Mouse (Mus musculus) spleen, adult 18-20 months (tissue): ENCODE results near the gene Smim17.
"Not testable (repeated sequence)": the region's sequence is repeated elsewhere in the genome, so short reads cannot be mapped to it uniquely, and the experiment has no call there.

Experiments
- DNase-seq, 2 experiments: peaks; one replicate each; pipeline ENCODE4 v3.0.0; 2022; ENCODE audit warnings: mixed read lengths in 2 of 2

The Smim17 gene

DNA sequence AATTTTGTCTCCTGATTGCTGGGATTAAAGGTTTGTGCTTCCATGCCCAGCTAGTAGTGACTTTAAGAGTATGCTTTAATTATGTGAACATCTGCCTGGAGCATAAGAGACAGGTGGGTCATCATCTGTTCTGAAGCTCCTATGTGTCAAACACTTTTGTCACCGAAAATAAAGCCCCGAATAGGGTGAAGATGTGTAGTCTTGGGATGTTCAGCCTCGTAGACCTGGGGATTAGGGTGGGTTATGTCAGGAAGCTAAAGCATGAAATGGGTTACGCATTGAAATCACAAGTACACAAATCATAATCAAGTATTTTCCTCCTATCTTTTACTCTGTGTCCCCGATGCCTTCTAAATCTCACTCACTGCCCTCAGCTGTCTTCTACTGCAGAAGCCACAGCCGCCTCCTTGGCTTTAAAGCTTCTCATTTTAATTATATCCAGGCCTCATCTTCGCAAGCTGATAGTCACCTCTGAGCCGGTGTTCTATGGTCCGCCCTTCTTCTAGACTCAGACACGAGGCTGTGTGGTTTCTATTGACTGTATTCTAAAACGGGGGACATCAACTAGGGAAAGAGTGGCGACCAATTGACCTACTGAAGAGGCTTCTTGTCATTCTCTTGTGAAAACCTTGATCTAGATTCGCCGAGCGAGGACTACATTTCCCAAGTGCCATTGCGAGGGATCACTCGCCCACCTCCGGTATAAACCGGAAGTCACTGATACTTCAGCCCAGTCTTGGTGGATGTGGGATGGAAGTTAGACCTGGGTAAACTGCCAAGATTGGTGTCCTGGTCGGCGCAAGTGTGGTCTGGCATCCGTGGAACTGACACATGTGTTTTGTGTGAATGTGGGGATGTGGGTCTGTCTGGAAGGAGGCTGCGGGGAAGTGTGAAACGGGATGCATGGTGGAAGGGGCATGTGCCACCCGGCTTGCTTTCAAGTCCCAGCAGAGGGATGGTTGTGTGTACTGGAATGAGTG is at the start of gene Smim17:
TSS of gene Smim17 (plus strand) at position 720 of the 980 bp plus-strand sequence.
- DNase-seq, result peak; percentile 16 to 52

DNA sequence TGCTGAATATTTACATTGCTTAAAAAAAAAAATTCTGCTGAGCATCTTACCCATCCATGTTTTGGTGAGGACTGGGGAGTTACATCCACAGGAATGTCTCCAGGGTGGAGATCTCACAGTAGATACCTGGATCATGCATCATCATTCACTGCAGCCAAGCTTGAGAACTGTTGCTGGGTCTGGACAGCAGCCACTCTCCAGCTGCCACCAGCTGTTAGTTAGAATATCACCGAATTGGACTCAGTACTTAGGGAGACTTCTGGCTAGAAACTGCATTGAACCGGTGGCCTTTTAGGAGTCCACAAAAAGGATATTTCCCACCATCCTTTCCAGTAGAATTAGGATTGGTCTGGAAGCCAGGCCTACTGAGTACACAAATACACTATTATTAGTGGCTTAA is 40.4 kb upstream of the Smim17 start:
- no peak for DNase-seq

DNA sequence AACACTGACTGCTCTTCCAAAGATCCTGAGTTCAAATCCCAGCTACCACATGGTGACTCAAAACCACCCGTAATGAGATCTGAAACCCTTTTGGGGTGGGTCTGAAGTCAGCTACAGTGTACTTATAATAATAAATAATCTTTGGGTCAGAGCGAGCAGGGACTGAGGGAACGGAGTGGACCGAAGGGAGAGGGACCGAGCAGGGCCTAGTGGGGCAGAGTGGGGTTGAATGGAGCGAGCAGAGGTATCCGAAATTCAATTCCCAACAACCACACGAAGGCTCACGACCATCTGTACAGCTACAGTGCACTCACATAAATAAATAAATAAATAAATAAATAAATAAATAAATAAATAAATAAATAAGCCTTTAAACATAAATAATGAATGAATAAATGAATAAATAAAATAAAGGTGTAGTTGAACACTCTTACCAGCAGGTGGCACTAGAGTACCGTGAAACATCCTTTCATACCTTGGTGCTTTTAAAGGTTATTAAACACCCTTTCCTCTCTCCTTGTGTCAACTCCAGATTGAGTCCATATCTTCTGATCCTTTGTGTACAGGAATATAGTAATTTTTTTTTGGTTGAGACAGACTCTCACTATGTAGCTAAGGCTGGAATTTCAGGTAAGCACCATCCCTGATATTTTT is 39.5 kb upstream of the Smim17 start:
- DNase-seq, result peak in 1 of 2 experiments; percentile 10

GRCm38 (mm10) chr7:6360477-6361060 is 37.9 kb upstream of the Smim17 start:
- DNase-seq, result no peak

DNA sequence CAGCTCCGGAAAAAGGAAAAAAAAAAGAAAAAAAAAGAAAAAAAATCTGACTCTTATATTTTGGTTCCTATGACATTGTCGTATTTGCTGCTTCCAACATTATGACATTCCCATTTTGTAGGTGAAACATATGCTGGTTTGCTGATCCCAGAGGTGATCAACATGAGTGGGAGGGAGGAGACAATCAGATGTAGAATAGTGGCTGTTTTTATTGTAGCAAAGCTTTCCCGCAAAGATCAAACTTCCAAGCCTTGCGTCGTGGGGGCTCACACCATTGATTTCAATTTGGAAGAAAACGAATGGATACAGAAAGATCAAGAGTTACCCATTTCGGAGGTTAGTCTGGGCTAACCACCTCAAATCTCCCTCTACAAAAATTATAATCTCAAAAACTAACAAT is 36.8 kb upstream of the Smim17 start:
- no peak for DNase-seq

- DNase-seq, result peak; percentile 98 to 99
Observed at GRCm38 (mm10) chr7:6362268-6363046, 36.1 kb upstream of the Smim17 start.

DNA sequence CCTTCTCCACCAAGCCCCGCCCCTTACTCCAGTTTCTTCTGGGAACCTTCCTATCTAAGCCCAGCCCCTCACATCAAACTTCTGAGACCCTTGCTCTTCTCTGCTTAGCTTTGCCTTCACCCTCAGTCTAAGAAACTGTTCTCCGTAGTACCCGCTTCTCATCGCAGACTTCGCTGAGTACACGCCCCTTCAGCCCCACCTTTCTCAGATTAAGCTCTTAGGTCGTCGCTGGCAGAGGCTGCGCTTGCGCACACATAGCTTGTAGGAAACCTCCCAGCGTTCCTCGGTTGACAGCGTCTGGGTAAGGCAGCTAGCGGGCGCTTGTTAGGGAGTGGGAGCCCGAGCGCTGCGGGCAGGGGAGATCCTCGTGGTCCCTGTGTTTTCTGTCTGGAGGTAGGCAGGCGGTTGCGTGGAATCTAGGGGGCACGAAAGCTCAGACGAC is 35.4 kb upstream of the Smim17 start, which contains the start of gene Zfp78:
TSS of gene Zfp78 (plus strand) at position 234 of the 442 bp plus-strand sequence.
- no peak for DNase-seq

DNA sequence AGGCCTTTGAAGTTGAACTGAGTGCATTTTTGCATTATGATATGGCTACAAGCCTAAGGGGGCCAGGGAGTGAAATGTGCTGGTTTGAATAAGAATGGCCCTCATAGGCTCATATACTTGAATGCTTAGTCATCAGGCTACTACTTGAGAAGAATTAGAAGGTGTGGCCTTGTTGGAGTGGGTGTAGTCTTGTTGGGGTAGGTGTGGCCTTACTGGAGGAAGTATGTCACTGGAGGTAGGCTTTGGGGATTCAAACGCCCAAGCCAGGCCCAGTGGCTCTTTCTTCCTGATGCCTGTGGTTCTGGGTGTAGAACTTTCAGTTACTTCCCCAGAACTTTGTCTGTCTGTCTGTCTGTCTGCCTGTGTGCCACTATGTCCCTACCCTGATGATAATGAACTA is 33.8 kb upstream of the Smim17 start:
- no peak for DNase-seq

DNA sequence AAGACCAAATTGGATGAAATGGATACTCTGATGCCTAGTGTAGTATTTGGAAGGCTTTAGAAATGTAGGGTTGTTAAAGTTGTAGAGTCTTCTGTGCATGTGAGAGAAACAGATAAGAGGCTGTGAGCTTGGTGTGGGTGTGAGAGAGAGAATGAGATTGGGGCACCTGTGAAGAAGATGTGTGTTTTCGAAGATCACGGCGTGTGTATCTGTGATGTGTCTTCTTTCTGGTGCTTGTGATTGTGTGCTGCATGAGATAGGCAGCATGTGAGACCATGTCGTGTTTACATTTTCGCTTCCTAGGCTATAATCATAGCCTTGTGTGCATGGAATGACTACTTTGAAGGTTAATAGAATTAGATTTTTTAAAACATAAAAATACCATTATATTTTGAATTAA is 31.3 kb upstream of the Smim17 start:
- DNase-seq, result no peak

DNA sequence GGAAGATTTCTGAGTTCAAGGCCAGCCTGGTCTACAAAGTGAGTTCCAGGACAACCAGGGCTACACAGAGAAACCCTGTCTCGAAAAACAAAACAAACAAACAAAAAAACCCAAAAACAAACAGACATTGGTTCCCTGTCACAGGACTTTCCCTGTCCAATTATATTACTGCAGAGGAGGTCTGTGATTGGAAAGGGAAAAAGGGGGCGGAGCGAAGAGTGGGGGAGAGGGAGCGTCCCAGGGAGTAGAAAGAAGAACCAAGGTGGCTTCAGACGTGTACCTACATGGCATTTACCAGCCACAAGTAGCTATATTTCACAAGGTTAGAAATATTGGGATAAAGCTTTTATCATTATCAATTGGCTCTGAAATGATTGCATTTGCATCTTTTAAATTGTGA is 30.4 kb upstream of the Smim17 start:
- not testable (repeated sequence) for DNase-seq

GRCm38 (mm10) chr7:6369460-6369859 is 29.1 kb upstream of the Smim17 start:
- no peak for DNase-seq

GRCm38 (mm10) chr7:6372993-6373392 is 25.5 kb upstream of the Smim17 start:
- no peak for DNase-seq

DNA sequence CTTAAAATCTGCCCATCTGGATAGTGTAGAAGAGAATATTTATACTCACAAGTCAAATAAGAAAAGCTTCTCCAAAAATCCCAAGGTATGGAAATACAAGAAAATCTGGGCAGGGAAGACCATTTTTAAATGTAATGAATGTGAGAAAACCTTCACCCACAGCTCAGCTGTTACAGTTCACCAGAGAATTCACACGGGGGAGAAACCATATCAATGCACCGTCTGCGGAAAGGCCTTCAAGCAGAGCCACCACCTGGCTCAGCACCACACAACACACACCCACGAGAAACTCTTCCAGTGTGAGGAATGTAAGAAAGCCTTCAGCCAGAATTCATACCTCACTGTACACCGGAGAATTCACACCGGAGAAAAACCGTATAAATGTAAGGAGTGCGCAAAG is 20.1 kb upstream of the Smim17 start:
- DNase-seq, result no peak

DNA sequence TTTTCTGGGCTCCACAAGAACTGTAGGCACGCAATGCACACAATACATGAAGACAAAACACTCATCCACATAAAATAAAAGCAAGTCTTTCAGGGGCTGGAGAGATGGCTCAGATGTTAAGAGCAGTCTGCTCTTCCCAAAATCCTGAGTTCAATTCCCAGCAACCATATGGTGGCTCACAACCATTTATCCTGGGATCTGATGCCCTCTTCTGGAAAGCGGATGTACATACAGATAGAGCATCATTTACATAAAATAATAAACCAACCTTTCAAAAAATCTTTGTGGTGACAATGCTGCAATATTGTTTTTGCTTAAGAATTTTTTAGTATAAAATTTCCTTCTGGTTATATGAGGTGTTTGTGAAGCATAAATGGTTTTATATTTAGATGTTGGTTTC is 17.1 kb upstream of the Smim17 start:
- DNase-seq, result no peak

DNA sequence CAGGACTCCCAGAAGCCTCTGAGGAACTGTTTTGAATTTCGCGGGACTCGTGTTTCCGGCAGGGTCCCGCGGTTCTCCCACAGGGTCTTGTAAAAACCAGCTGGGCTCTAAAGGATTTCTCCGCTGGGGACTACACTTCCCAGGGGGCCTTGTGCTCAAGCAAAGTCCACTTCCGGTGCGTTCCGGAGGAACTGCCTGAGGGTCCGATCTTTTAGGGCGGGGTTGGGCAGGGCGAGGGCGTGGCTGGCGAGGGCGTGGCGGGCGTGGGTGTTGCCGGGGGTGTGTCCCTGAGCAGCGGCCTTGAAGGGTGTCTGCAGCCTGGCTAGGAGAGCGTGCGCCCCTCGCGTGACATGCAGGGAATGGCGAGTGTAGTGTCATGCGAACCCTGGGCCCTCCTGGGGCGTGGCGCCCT is 15.5 kb upstream of the Smim17 start, which contains the start of gene Zfp28:
TSS of gene Zfp28 (plus strand) at position 252 of the 412 bp plus-strand sequence.
- peak; percentile 90 to 93 for DNase-seq

DNA sequence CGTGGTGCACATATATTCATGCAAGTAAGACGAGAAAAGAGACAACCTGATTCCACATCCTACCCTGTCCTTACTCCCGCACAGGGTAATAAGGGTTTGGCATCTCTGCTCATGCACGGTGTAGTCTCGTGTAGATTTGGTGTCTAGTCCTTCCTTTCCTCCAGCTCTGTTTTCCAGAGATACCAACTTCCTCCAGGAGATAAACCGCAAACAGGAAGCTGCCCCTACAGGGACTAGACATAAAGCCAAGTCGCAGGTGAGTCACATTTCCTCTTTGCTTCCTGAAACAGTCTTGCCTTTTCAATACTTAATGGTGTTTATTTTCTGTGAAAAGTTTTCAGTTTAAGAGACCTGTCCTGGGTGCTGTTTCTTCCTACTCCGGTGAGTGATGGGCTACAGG is 14.5 kb upstream of the Smim17 start:
- DNase-seq, result no peak

DNA sequence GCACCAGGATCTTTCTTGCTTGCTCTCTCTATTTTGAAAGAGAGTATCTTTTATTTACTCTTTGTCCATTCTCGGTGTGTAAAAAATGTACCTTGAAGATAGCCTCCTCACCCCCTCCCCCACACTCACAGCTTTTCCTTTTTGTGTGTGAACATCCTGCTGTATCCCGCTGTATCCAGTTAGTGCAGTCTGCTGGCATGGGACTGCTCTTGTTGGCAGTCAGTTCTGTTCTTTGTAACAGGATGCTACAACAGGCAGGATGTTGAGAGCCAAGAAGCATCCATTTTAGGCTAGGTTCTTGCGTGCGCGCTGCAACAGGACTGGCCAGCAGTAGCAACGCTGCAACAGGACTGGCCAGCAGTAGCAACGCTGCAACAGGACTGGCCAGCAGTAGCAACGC is 11.5 kb upstream of the Smim17 start:
- no peak for DNase-seq

DNA sequence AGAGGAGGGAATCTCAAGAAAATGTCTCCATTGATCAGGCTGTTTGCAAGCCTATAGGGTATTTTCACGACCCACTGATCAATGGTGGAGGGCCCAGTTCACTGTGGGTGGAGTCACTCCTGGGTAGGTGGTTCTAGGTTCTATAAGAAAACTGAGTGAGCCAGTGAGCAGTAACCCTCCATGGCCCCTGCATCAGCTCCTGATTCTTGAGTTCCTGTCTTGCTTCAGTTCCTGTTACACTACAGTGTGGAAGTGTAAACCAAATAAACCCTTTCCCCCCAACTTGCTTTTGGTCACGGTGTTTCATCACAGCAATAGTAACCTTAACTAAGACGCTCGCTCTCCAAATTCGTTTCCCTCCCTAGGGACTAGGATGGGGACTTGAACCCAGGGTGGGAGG is 9.5 kb upstream of the Smim17 start:
- no peak for DNase-seq

DNA sequence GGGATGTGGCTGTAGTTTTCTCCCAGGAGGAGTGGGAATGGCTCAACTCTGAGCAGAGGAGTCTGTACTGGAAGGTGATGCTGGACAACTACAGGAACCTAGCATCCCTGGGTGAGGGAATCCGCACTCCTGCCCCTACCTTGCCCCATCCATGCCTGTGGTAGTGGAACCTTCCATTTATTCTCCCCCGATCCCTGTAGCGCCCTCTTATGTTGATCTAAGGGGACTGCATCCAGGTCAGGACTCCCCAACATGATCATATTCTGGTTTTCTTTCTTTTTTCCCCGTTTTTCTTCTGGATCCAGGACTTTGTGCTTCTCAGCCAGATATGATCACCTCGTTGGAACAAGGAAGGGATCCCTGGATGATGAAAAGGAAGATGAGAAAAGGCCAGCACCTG is 9.1 kb upstream of the Smim17 start:
- DNase-seq, result no peak

DNA sequence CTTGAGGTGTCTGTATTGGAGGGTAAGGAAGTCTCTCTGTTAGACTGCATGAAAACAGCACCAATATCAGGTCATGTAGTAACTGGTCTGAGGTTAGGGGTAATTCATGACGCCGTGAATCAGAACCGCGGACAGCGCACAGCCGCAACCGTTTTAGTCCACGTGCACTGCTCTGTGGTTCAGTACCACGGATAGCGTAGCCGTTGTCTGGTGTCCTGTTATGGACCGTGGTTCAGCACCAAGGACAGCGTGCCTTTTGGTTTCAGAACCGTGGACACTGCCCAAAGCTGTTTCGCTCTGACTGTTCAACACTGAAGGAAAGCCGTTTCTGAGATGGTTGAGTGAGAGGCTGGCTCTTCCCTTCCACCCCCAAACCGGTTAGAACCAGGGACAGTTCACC is 11.5 kb downstream of the Smim17 start, which contains the start of gene Gm20715:
TSS of gene Gm20715 (plus strand) at position 235 of the 400 bp plus-strand sequence.
- peak; percentile 46 to 64 for DNase-seq

DNA sequence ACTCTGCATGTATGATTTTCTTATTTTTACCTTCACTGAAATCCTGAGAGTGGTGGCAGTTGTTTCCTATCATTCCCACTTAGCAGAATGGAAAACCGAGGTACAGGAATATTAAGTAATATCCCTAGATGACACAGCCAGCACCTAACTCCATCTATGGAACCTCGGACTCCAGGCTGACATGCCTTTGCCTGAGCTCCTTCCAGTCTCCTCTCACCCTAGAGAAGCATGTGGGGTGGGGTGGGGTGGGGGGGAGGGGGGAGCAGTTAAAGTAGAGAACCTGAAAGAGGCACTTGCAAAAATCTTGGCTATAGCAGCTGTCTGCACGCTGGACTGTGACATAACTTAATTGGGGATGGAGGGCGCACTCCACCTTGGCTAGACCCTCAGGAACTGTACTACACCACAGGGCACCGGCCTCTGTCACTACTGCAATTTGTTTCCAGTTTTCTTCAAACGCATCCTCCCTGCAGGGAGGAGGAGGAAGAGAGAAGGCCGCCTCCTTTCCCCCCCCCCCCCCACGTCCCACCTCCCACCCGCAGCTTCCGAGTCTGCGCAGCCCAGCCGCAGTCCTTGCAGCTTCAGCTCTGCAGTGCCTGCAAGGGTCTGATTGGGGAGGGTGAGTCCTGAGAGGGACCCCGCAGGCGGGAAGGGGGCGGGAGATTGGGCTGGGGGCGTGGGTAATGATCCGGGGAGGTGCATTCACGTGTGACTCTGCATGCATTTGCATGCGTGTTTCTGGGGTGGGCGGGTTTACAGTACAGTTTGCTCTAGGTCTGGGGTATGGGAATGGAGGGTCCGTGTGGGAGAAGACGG is 16.3 kb downstream of the Smim17 start:
- DNase-seq, result no peak

DNA sequence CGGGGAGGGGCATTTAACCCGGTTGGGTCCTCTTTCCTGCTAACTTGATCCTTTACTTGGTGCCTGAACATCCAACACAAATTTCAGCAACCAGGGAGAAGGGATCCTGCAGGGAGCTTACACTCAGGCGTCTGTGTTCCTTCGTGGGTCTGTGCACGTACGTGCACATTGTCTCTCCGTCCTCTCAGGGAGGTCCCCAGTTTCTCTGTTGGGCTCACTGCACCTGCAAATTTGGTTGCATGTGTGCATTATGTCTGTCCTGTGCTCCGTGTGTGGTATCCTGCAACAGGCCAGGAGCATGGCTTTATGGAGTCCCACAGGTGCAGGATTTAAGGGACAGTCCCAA is 16.9 kb downstream of the Smim17 start:
- DNase-seq, result no peak
